Mouse (Mus musculus): Measurements from ENCODE around the gene AL732309.1.

DNA sequence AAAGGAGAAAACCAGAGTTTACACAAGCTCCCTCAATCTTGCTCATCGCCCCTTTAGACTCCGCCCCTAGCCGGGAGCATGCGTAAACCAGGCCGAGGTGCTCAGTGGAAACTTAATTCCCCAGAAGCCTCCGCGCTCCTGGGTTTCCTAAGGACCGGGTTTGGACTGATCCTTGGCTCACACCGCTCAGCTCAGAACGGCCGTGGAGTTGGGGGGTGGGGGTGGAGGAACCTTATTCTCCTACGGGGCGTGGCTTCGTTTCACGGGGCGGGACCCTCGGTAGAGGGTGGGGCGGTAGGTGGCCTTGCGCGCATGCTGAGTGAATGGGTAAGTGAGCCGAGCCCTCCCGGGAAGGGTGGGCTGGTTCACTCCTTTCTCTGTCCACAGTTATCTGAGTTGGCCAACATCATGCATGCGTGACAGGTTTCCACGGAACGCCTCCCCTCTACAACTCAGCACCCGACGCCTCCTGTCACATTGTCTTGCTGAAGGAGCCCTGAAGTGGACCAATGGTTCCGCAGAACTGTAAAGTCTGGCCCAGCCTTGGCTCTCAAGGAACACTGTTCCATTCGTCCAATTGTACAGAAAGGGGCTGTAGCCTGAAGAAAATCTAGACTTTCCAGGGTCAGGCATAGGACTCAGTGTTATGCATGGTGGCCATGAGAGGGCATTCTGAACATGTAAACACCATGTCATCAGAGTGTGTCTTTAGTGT lies 5.8 kb downstream of the AL732309.1 start:
- no peak for TF ChIP-seq CTCF (conservative IDR thresholded peaks at IDR 0.05; ENCODE audit: low read length)
- no peak for TF ChIP-seq POU5F1 (IDR thresholded peaks at IDR 0.05; ENCODE audit: borderline replicate concordance, low read length)
